In genomic region chr12:79560084-79560699, GRCm38 (mm10) we compare ENCODE assay signal across 16 mouse cellular contexts.
DNase-seq lines count a peak whose midpoint lies in the region; ATAC-seq and TF ChIP-seq lines count a peak whose summit lies in the region.
"Had no signal": no experiment of that assay in that cellular context is flagged by ENCODE, and none has a peak within 500 bp of the region (broad histone marks: within the 10 kb centered on the region; RNA-seq: fewer than 3 reads in every experiment).

No protein-coding gene starts in this region.

- TF ChIP-seq POLR2A in lung, adult 2 months (IDR thresholded peaks at IDR 0.05; ENCODE audit: borderline replicate concordance, extremely low read depth, low read depth, low read length) = no peak

- WGBS in kidney, embryonic 15.5 days = 80% methylated on average over 8 of the region's 8 CpGs
- WGBS in lung, postnatal 0 days = 48% methylated on average over 8 of the region's 8 CpGs
- 74% methylated on average over 8 of the region's 8 CpGs for WGBS in lung, adult 2 months
- 74% methylated on average over 8 of the region's 8 CpGs for WGBS in intestine, embryonic 16.5 days
- 80% methylated on average over 8 of the region's 8 CpGs for WGBS in stomach, embryonic 16.5 days

- H3K9me3 ChIP-seq in kidney, embryonic 15.5 days (replicated peaks) = no peaks in the 10 kb centered on the region
- no peaks in the 10 kb centered on the region for H3K9me3 ChIP-seq in lung, postnatal 0 days (ENCODE audit: low read length)
- H3K9me3 ChIP-seq in intestine, embryonic 16.5 days (ENCODE audit: control insufficient read depth, low read length) = no peaks in the 10 kb centered on the region
- no peaks in the 10 kb centered on the region for H3K9me3 ChIP-seq in stomach, embryonic 16.5 days (replicated peaks; ENCODE audit: control insufficient read depth, low read length)
- H3K9me3 ChIP-seq: heart, embryonic 13.5 days; neural tube, embryonic 12.5 days had no signal

- no peak for TF ChIP-seq CTCF in lung, postnatal 0 days (IDR thresholded peaks at IDR 0.05)
- no peak for TF ChIP-seq CTCF in lung, adult 2 months (IDR thresholded peaks at IDR 0.05; ENCODE audit: insufficient read depth, low read length)

- H3K36me3 ChIP-seq in kidney, embryonic 15.5 days = no peaks in the 10 kb centered on the region
- no peaks in the 10 kb centered on the region for H3K36me3 ChIP-seq in lung, postnatal 0 days (ENCODE audit: insufficient read depth, low read length)
- no peaks in the 10 kb centered on the region for H3K36me3 ChIP-seq in intestine, embryonic 16.5 days (ENCODE audit: control insufficient read depth, insufficient read depth, low read length)
- H3K36me3 ChIP-seq in stomach, embryonic 16.5 days (ENCODE audit: control insufficient read depth, insufficient read depth, low read length) = no peaks in the 10 kb centered on the region
- H3K36me3 ChIP-seq: heart, embryonic 13.5 days; neural tube, embryonic 12.5 days had no signal

- no peak overlapping the region for H3K4me2 ChIP-seq in kidney, embryonic 15.5 days
- H3K4me2 ChIP-seq in lung, postnatal 0 days (replicated peaks; ENCODE audit: low read depth, low read length) = no peak overlapping the region
- H3K4me2 ChIP-seq in intestine, embryonic 16.5 days (ENCODE audit: low read depth, low read length) = no peak overlapping the region
- no peak overlapping the region for H3K4me2 ChIP-seq in stomach, embryonic 16.5 days (ENCODE audit: low read depth, low read length)
- H3K4me2 ChIP-seq: heart, embryonic 13.5 days; neural tube, embryonic 12.5 days had no signal

- H3K4me1 ChIP-seq in kidney, embryonic 15.5 days = peaks cover 17% of the 10 kb centered on the region
- H3K4me1 ChIP-seq in lung, postnatal 0 days (ENCODE audit: insufficient read depth, low read depth, low read length) = peaks cover 3% of the 10 kb centered on the region; the same call in 1 of the 2 replicates
- no peaks in the 10 kb centered on the region; the same call in 1 of the 2 replicates for H3K4me1 ChIP-seq in lung, adult 2 months (ENCODE audit: control insufficient read depth, insufficient read depth, low read length)
- peaks cover 5% of the 10 kb centered on the region for H3K4me1 ChIP-seq in intestine, embryonic 16.5 days (ENCODE audit: control insufficient read depth, insufficient read depth, low read length)
- peaks cover 13% of the 10 kb centered on the region for H3K4me1 ChIP-seq in stomach, embryonic 16.5 days (ENCODE audit: control insufficient read depth, insufficient read depth, low read length)
- H3K4me1 ChIP-seq: neural tube, embryonic 12.5 days had no signal

- no peak for TF ChIP-seq EP300 in lung, postnatal 0 days (IDR thresholded peaks at IDR 0.05)

- H3K27ac ChIP-seq in kidney, embryonic 15.5 days = peak overlapping the region; percentile 71
- 0 out of 2 replicates have a peak overlapping the region, but pooled peaks have one; percentile 1 for H3K27ac ChIP-seq in lung, postnatal 0 days (ENCODE audit: low read length)
- H3K27ac ChIP-seq in intestine, embryonic 16.5 days (ENCODE audit: low read length) = no peak overlapping the region
- 0 out of 2 replicates have a peak overlapping the region, but pooled peaks have one; percentile 30 for H3K27ac ChIP-seq in stomach, embryonic 16.5 days (ENCODE audit: low read length)
- H3K27ac ChIP-seq: heart, embryonic 13.5 days; neural tube, embryonic 12.5 days had no signal

- DNase-seq in kidney, postnatal 25 days = no peak
- peak; percentile 61 for DNase-seq in lung, postnatal 0 days (ENCODE audit: low spot score)
- no peak for DNase-seq in lung, adult 2 months
- DNase-seq in urinary bladder, adult 18-20 months (ENCODE audit: low spot score in 2 of 2) = no peak
- no peak for DNase-seq in cerebellum, adult 11-12 months
- DNase-seq: adrenal gland, adult 2 months; B cell, adult 2 months; cerebellum, adult 18-20 months; gastrocnemius, postnatal 25 days; right cerebral cortex, postnatal 25 days; thymus, adult 18-20 months had no signal

- no peak for ATAC-seq in kidney, embryonic 15.5 days (replicated peaks; ENCODE audit: low FRiP score)
- ATAC-seq in lung, postnatal 0 days = peak; percentile 40; the same call in 1 of the 2 replicates
- peak; percentile 76 for ATAC-seq in intestine, embryonic 16.5 days
- ATAC-seq in stomach, embryonic 16.5 days (ENCODE audit: insufficient read depth, low FRiP score) = no peak

- H3K27me3 ChIP-seq in kidney, embryonic 15.5 days = no peaks in the 10 kb centered on the region
- no peaks in the 10 kb centered on the region for H3K27me3 ChIP-seq in lung, postnatal 0 days (replicated peaks; ENCODE audit: insufficient read depth, low read length)
- H3K27me3 ChIP-seq in intestine, embryonic 16.5 days (replicated peaks; ENCODE audit: control insufficient read depth, insufficient read depth, low read length) = no peaks in the 10 kb centered on the region
- no peaks in the 10 kb centered on the region for H3K27me3 ChIP-seq in stomach, embryonic 16.5 days (ENCODE audit: control insufficient read depth, insufficient read depth, low read length)
- H3K27me3 ChIP-seq: heart, embryonic 13.5 days; neural tube, embryonic 12.5 days had no signal

- no peak overlapping the region for H3K4me3 ChIP-seq in kidney, embryonic 15.5 days (replicated peaks)
- no peak overlapping the region for H3K4me3 ChIP-seq in lung, postnatal 0 days (ENCODE audit: low read depth, low read length)
- H3K4me3 ChIP-seq in lung, adult 2 months (replicated peaks; ENCODE audit: extremely low read depth, low read depth, low read length) = no peak overlapping the region
- no peak overlapping the region for H3K4me3 ChIP-seq in intestine, embryonic 16.5 days (ENCODE audit: low read length)
- H3K4me3 ChIP-seq in stomach, embryonic 16.5 days (replicated peaks; ENCODE audit: low read length) = no peak overlapping the region
- H3K4me3 ChIP-seq: heart, embryonic 13.5 days; neural tube, embryonic 12.5 days had no signal

- no peak overlapping the region for H3K9ac ChIP-seq in kidney, embryonic 15.5 days
- H3K9ac ChIP-seq in lung, postnatal 0 days (replicated peaks; ENCODE audit: low read depth) = no peak overlapping the region
- no peak overlapping the region for H3K9ac ChIP-seq in intestine, embryonic 16.5 days (ENCODE audit: low read depth, low read length)
- H3K9ac ChIP-seq in stomach, embryonic 16.5 days (ENCODE audit: low read length) = no peak overlapping the region
- H3K9ac ChIP-seq: heart, embryonic 13.5 days; neural tube, embryonic 12.5 days had no signal

Comparison
In these comparisons a context has a peak if more than half of its experiments do, and no peak if none do; other contexts are left out.
1. ATAC-seq: peak in lung, postnatal 0 days (single experiment) and intestine, embryonic 16.5 days (single experiment); none in kidney, embryonic 15.5 days (single experiment) and stomach, embryonic 16.5 days (single experiment).